ENCODE assay signal across 9 mouse cellular contexts in the genomic region with DNA sequence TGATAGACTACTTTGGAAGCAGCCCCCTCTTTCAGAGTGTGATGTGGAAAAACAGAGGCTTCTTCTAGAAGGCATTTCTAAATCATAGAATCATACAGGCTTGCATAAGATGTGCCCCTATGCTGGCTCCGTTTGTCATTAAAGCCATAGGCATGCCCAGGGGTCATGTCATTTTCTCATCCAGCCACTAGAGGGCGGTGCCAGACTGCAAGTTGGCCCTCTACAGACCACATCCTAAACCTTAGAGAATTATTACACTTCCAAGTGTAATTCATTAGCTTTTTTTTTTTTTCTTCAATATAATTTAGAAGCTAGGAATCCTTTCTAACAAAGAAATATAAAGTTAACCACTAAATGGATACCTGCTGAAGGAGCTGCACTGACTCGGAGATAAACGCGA. TPM values are rescaled to one million over a fixed set of nuclear protein-coding genes. Genes with fewer than 3 reads are reported as not detected.
DNase-seq lines count a peak whose midpoint lies in the region; ATAC-seq and TF ChIP-seq lines count a peak whose summit lies in the region.
"Had no signal": no experiment of that assay in that cellular context is flagged by ENCODE, and none has a peak within 500 bp of the region (broad histone marks: within the 10 kb centered on the region; RNA-seq: fewer than 3 reads in every experiment).

No protein-coding gene starts in this region.

- no peaks in the 10 kb centered on the region for H3K4me1 ChIP-seq in midbrain, embryonic 11.5 days (ENCODE audit: control insufficient read depth, insufficient read depth, low read length)
- H3K4me1 ChIP-seq in midbrain, embryonic 13.5 days (replicated peaks), result peaks cover 7% of the 10 kb centered on the region
- no peaks in the 10 kb centered on the region for H3K4me1 ChIP-seq in cerebellum, adult 2 months (ENCODE audit: control insufficient read depth, insufficient read depth, low read length)
- no peaks in the 10 kb centered on the region for H3K4me1 ChIP-seq in hindbrain, postnatal 0 days (ENCODE audit: insufficient read depth, low read length)
- peaks cover 4% of the 10 kb centered on the region; the same call in 1 of the 2 replicates for H3K4me1 ChIP-seq in midbrain, embryonic 16.5 days (ENCODE audit: control insufficient read depth, insufficient read depth, low read length)

- whole genome bisulfite sequencing in midbrain, embryonic 11.5 days, result 51% methylated on average over 5 of the region's 5 CpGs
- 53% methylated on average over 5 of the region's 5 CpGs for WGBS in midbrain, embryonic 13.5 days
- WGBS in cerebellum, adult 2 months, result 52% methylated on average over 5 of the region's 5 CpGs
- 51% methylated on average over 5 of the region's 5 CpGs for WGBS in hindbrain, postnatal 0 days
- WGBS in midbrain, embryonic 16.5 days, result 50% methylated on average over 5 of the region's 5 CpGs

- no peaks in the 10 kb centered on the region for H3K27me3 ChIP-seq in midbrain, embryonic 11.5 days (ENCODE audit: control insufficient read depth, insufficient read depth, low read length)
- peaks cover 10% of the 10 kb centered on the region; the same call in 1 of the 2 replicates for H3K27me3 ChIP-seq in midbrain, embryonic 13.5 days
- no peaks in the 10 kb centered on the region for H3K27me3 ChIP-seq in cerebellum, adult 2 months (ENCODE audit: control insufficient read depth, insufficient read depth, low read length)
- no peaks in the 10 kb centered on the region for H3K27me3 ChIP-seq in hindbrain, postnatal 0 days (ENCODE audit: insufficient read depth, low read length)
- no peaks in the 10 kb centered on the region for H3K27me3 ChIP-seq in midbrain, embryonic 16.5 days (ENCODE audit: control insufficient read depth, insufficient read depth, low read depth, low read length)

- no peaks in the 10 kb centered on the region for H3K36me3 ChIP-seq in midbrain, embryonic 11.5 days (ENCODE audit: control insufficient read depth, insufficient read depth, low read length)
- H3K36me3 ChIP-seq in midbrain, embryonic 13.5 days, result no peaks in the 10 kb centered on the region
- H3K36me3 ChIP-seq in hindbrain, postnatal 0 days (ENCODE audit: insufficient read depth, low read length), result no peaks in the 10 kb centered on the region
- no peaks in the 10 kb centered on the region for H3K36me3 ChIP-seq in midbrain, embryonic 16.5 days (ENCODE audit: control insufficient read depth, insufficient read depth, low read length)

- peak; percentile 94 for DNase-seq in midbrain, embryonic 11.5 days (ENCODE audit: low spot score, missing footprints)
- peak; percentile 62 to 73 for DNase-seq in cerebellum, adult 2 months
- peak; percentile 66 for DNase-seq in forelimb bud, embryonic 11.5 days (ENCODE audit: low read depth, low spot score)
- DNase-seq in hindbrain, postnatal 0 days (ENCODE audit: low spot score), result peak; percentile 88
- DNase-seq in left cerebral cortex, adult 2 months (ENCODE audit: extremely low spot score in 1 of 2, low spot score in 2 of 2), result peak; percentile 62 to 74
- DNase-seq in spleen, postnatal 4 days (ENCODE audit: low spot score in 2 of 2), result peak; percentile 53 to 83

- no peak overlapping the region for H3K27ac ChIP-seq in midbrain, embryonic 11.5 days (ENCODE audit: low read depth, low read length)
- no peak overlapping the region for H3K27ac ChIP-seq in midbrain, embryonic 13.5 days
- H3K27ac ChIP-seq in cerebellum, adult 2 months (ENCODE audit: insufficient read depth, low read length), result no peak overlapping the region
- no peak overlapping the region for H3K27ac ChIP-seq in hindbrain, postnatal 0 days
- no peak overlapping the region for H3K27ac ChIP-seq in left cerebral cortex, adult 2 months
- H3K27ac ChIP-seq in midbrain, embryonic 16.5 days (ENCODE audit: low read length), result no peak overlapping the region

- TF ChIP-seq CTCF in cerebellum, adult 2 months (IDR thresholded peaks at IDR 0.05; ENCODE audit: borderline replicate concordance, insufficient read depth, low read depth, low read length), result peak; percentile 89
- peak; percentile 92 for TF ChIP-seq CTCF in hindbrain, postnatal 0 days (IDR thresholded peaks at IDR 0.05; ENCODE audit: low read depth)
- peak; percentile 93 for TF ChIP-seq CTCF in left cerebral cortex, adult 2 months (IDR thresholded peaks at IDR 0.05)

- H3K4me2 ChIP-seq in midbrain, embryonic 11.5 days, result no peak overlapping the region
- H3K4me2 ChIP-seq in midbrain, embryonic 13.5 days (replicated peaks), result no peak overlapping the region
- H3K4me2 ChIP-seq in hindbrain, postnatal 0 days (ENCODE audit: low read depth, low read length), result no peak overlapping the region
- H3K4me2 ChIP-seq in midbrain, embryonic 16.5 days (ENCODE audit: low read length), result no peak overlapping the region

- intact Hi-C loops in left cerebral cortex, adult 2 months (cut with DNase I), result loop anchor here (5.0 to 10.0 kb wide), 3 partner anchors 393 to 651 kb away; no protein-coding TSS in a partner anchor

- H3K9ac ChIP-seq in midbrain, embryonic 11.5 days (ENCODE audit: low read length), result no peak overlapping the region
- H3K9ac ChIP-seq in midbrain, embryonic 13.5 days (replicated peaks), result no peak overlapping the region
- no peak overlapping the region for H3K9ac ChIP-seq in hindbrain, postnatal 0 days (replicated peaks; ENCODE audit: low read length)
- no peak overlapping the region for H3K9ac ChIP-seq in midbrain, embryonic 16.5 days (ENCODE audit: low read depth, low read length)

- H3K9me3 ChIP-seq in midbrain, embryonic 11.5 days (ENCODE audit: control insufficient read depth, low read length), result no peaks in the 10 kb centered on the region
- H3K9me3 ChIP-seq in midbrain, embryonic 13.5 days, result no peaks in the 10 kb centered on the region
- H3K9me3 ChIP-seq in hindbrain, postnatal 0 days (ENCODE audit: low read length), result no peaks in the 10 kb centered on the region
- no peaks in the 10 kb centered on the region for H3K9me3 ChIP-seq in midbrain, embryonic 16.5 days (replicated peaks; ENCODE audit: control insufficient read depth, low read length, poor library complexity, severe bottlenecking)

- no peak overlapping the region for H3K4me3 ChIP-seq in midbrain, embryonic 11.5 days (ENCODE audit: low read depth, low read length)
- no peak overlapping the region for H3K4me3 ChIP-seq in midbrain, embryonic 13.5 days (replicated peaks)
- no peak overlapping the region for H3K4me3 ChIP-seq in cerebellum, adult 2 months (replicated peaks; ENCODE audit: insufficient read depth, low read depth, low read length)
- H3K4me3 ChIP-seq in hindbrain, postnatal 0 days (ENCODE audit: low read length), result no peak overlapping the region
- H3K4me3 ChIP-seq in left cerebral cortex, adult 2 months, result no peak overlapping the region
- H3K4me3 ChIP-seq in midbrain, embryonic 16.5 days (ENCODE audit: low read depth, low read length), result no peak overlapping the region
- H3K4me3 ChIP-seq: myocyte had no signal

- ATAC-seq in midbrain, embryonic 11.5 days (ENCODE audit: low FRiP score), result 0 out of 2 replicates have a peak, but pooled peaks have one; percentile 30
- ATAC-seq in midbrain, embryonic 13.5 days, result no peak
- ATAC-seq in hindbrain, postnatal 0 days, result no peak; the same call in 1 of the 2 replicates
- peak; percentile 40; the same call in 1 of the 2 replicates for ATAC-seq in midbrain, embryonic 16.5 days

- TF ChIP-seq POLR2A in cerebellum, adult 2 months (IDR thresholded peaks at IDR 0.05; ENCODE audit: borderline replicate concordance, insufficient read depth, low read length), result no peak

RNA-seq across cellular contexts. Expression of gene Gm10428, which starts 8.8 kb away (rescaled TPM):
- not detected in 2 replicates for polyA plus RNA-seq in midbrain, embryonic 11.5 days (2014; fragmentation: Nextera tagmentation; extraction: Ambion mirVana)
- not detected in 2 replicates for polyA plus RNA-seq in midbrain, embryonic 13.5 days (2015; fragmentation: Nextera tagmentation; extraction: Ambion mirVana)
- not detected in 2 replicates for polyA plus RNA-seq in cerebellum, adult 2 months (2012; rRNA removed)
- not detected in 2 replicates for total RNA-seq in hindbrain, postnatal 0 days (2014; rRNA removed)
- not detected in 2 replicates for polyA plus RNA-seq in hindbrain, postnatal 0 days (2015; fragmentation: Nextera tagmentation; extraction: Ambion mirVana)
- not detected for total RNA-seq in left cerebral cortex, adult 2 months (2021)
- polyA plus RNA-seq in midbrain, embryonic 16.5 days (2015; fragmentation: Nextera tagmentation; extraction: Ambion mirVana), result not detected in 2 replicates
- polyA plus RNA-seq: myocyte had no signal

RNA-seq across cellular contexts. Expression of gene Zfp287, which starts 12.4 kb away (rescaled TPM):
- polyA plus RNA-seq in midbrain, embryonic 11.5 days (2014; fragmentation: Nextera tagmentation; extraction: Ambion mirVana), result 12.4 and 14.9 TPM in 2 replicates
- polyA plus RNA-seq in midbrain, embryonic 13.5 days (2015; fragmentation: Nextera tagmentation; extraction: Ambion mirVana), result 21.2 and 22.2 TPM in 2 replicates
- 13.9 and 15.1 TPM in 2 replicates for polyA plus RNA-seq in cerebellum, adult 2 months (2012; rRNA removed)
- total RNA-seq in hindbrain, postnatal 0 days (2014; rRNA removed), result 11.1 and 16.2 TPM in 2 replicates
- 12.0 and 12.8 TPM in 2 replicates for polyA plus RNA-seq in hindbrain, postnatal 0 days (2015; fragmentation: Nextera tagmentation; extraction: Ambion mirVana)
- 10 to 100 TPM; 16.2 to 17.3 TPM for total RNA-seq in left cerebral cortex, adult 2 months (2021)
- polyA plus RNA-seq in midbrain, embryonic 16.5 days (2015; fragmentation: Nextera tagmentation; extraction: Ambion mirVana), result 22.5 and 26.3 TPM in 2 replicates

RNA-seq across cellular contexts. Expression of gene Zfp286, which starts 45.2 kb away (rescaled TPM):
- 28.4 and 32.0 TPM in 2 replicates for polyA plus RNA-seq in midbrain, embryonic 11.5 days (2014; fragmentation: Nextera tagmentation; extraction: Ambion mirVana)
- polyA plus RNA-seq in midbrain, embryonic 13.5 days (2015; fragmentation: Nextera tagmentation; extraction: Ambion mirVana), result 35.4 and 37.9 TPM in 2 replicates
- 9.8 and 10.8 TPM in 2 replicates for polyA plus RNA-seq in cerebellum, adult 2 months (2012; rRNA removed)
- total RNA-seq in hindbrain, postnatal 0 days (2014; rRNA removed), result 13.7 and 18.3 TPM in 2 replicates
- polyA plus RNA-seq in hindbrain, postnatal 0 days (2015; fragmentation: Nextera tagmentation; extraction: Ambion mirVana), result 14.8 and 17.8 TPM in 2 replicates
- 10 to 100 TPM; 26.8 to 29.0 TPM for total RNA-seq in left cerebral cortex, adult 2 months (2021)
- polyA plus RNA-seq in midbrain, embryonic 16.5 days (2015; fragmentation: Nextera tagmentation; extraction: Ambion mirVana), result 32.5 and 34.1 TPM in 2 replicates
- polyA plus RNA-seq: myocyte had no signal

Comparison
In these comparisons a context has a peak if more than half of its experiments do, and no peak if none do; other contexts are left out.
1. ATAC-seq: peak in midbrain, embryonic 11.5 days (single experiment) and midbrain, embryonic 16.5 days (single experiment); none in midbrain, embryonic 13.5 days (single experiment) and hindbrain, postnatal 0 days (single experiment).
2. Peak in every context shown above with its lines, with median percentiles within 50 percentile points of each other: DNase-seq and CTCF ChIP-seq.